Mouse (Mus musculus) stomach, embryonic 14.5 days (tissue): ENCODE results near the gene Arhgef2. TPM values are rescaled to one million over a fixed set of nuclear protein-coding genes. Genes with fewer than 3 reads are reported as not detected.

Experiments used
- ATAC-seq: fragments of 200-750 bp; cut with Nextera tagmentation; 2 replicates; pipeline ENCODE4 v1.8.0; 2017; ENCODE audit warnings: low read depth, moderate TSS enrichment; ENCODE audit not compliant: insufficient number of reproducible peaks, insufficient read depth, low FRiP score
- H3K27ac ChIP-seq: fragments of 300-500 bp; sonication (generic); 2 replicates; pipeline ENCODE4 v1.5.1; 2014; ENCODE audit warnings: mild to moderate bottlenecking, low read length, moderate library complexity, mixed read lengths
- H3K27me3 ChIP-seq: fragments of 300-500 bp; sonication (generic); 2 replicates; pipeline ENCODE4 v1.6.1; 2014; ENCODE audit warnings: low read length, control low read depth, mixed read lengths; ENCODE audit not compliant: control insufficient read depth, insufficient read depth
- H3K36me3 ChIP-seq: fragments of 300-500 bp; sonication (generic); 2 replicates; pipeline ENCODE4 v1.6.1; 2014; ENCODE audit warnings: mild to moderate bottlenecking, control low read depth, low read length, moderate library complexity, mixed read lengths; ENCODE audit not compliant: control insufficient read depth, insufficient read depth
- H3K4me1 ChIP-seq: fragments of 300-500 bp; sonication (generic); 2 replicates; pipeline ENCODE4 v1.6.1; 2014; ENCODE audit warnings: low read length, control low read depth, mixed read lengths; ENCODE audit not compliant: control insufficient read depth, insufficient read depth
- H3K4me2 ChIP-seq: fragments of 300-500 bp; sonication (generic); replicated peaks from 2 replicates; pipeline ENCODE4 v1.6.1; 2014; ENCODE audit warnings: low read depth, low read length, control low read depth
- H3K4me3 ChIP-seq: fragments of 300-500 bp; sonication (generic); 2 replicates; pipeline ENCODE4 v1.5.1; 2014; ENCODE audit warnings: low read depth, low read length, control low read depth
- H3K9ac ChIP-seq: fragments of 300-500 bp; sonication (generic); replicated peaks from 2 replicates; pipeline ENCODE4 v1.6.1; 2014; ENCODE audit warnings: low read depth, mild to moderate bottlenecking, control low read depth, low read length, moderate library complexity, mixed read lengths
- H3K9me3 ChIP-seq: fragments of 300-500 bp; sonication (generic); 2 replicates; pipeline ENCODE4 v1.6.1; 2016; ENCODE audit warnings: low read depth, low read length, control low read depth; ENCODE audit not compliant: control insufficient read depth
- WGBS: fragments of 180-500 bp; shearing (Covaris S2); extraction: QIAGEN DNeasy Blood & Tissue Kit; methylation state at CpG from one replicate; pipeline ENCODE4 v1.1.7; 2014; 5-methylcytosine and 5-hydroxymethylcytosine counted together
- polyA plus RNA-seq: library from polyadenylated mRNA; unstranded; fragments of >200 nt; fragmentation: Nextera tagmentation; extraction: Ambion mirVana; gene quantifications from 2 replicates; pipeline ENCODE4 v1.2.1, GENCODE M21; 2014

Gene Arhgef2
- polyA plus RNA-seq, 1 experiment from 2014 or later: 119 TPM

- Histone ChIP-seq H3K36me3 (peaks cover 23% of the 10 kb centered on the region), H3K4me1 (peaks cover 10% of the 10 kb centered on the region), H3K9me3 (no peaks in the 10 kb centered on the region), H3K27me3 (no peaks in the 10 kb centered on the region), H3K4me2 (peak overlapping the region; percentile 88), H3K4me3 (peak overlapping the region; percentile 90), H3K27ac (no peak overlapping the region), H3K9ac (no peak overlapping the region)
- ATAC-seq: 0 out of 2 replicates have a peak, but pooled peaks have one; percentile 12
- WGBS: 44% methylated on average over 8 of the region's 8 CpGs
These were observed 27.0 kb upstream of the Arhgef2 start for GRCm38 (mm10) chr3:88578498-88579424.

GRCm38 (mm10) chr3:88579454-88580117 is 26.2 kb upstream of the Arhgef2 start:
- ATAC-seq: peak; percentile 75; the same call in 1 of the 2 replicates
- no peaks in the 10 kb centered on the region for H3K27me3 ChIP-seq
- peaks cover 26% of the 10 kb centered on the region for H3K36me3 ChIP-seq
- peak overlapping the region; percentile 48; the same call in 1 of the 2 replicates for H3K27ac ChIP-seq
- WGBS: under 1% methylated on average over 34 of the region's 34 CpGs
- H3K4me2 ChIP-seq: peak overlapping the region; percentile 88
- H3K4me1 ChIP-seq: peaks cover 10% of the 10 kb centered on the region
- peak overlapping the region; percentile 67 for H3K9ac ChIP-seq
- H3K4me3 ChIP-seq: peak overlapping the region; percentile 90
- no peaks in the 10 kb centered on the region for H3K9me3 ChIP-seq

GRCm38 (mm10) chr3:88585769-88586168 is 20.0 kb upstream of the Arhgef2 start:
- Histone ChIP-seq H3K4me1 (no peaks in the 10 kb centered on the region), H3K4me2 (no peak overlapping the region), H3K36me3 (peaks cover 59% of the 10 kb centered on the region), H3K9me3 (no peaks in the 10 kb centered on the region), H3K27me3 (no peaks in the 10 kb centered on the region), H3K27ac (no peak overlapping the region), H3K4me3 (no peak overlapping the region), H3K9ac (no peak overlapping the region)
- ATAC-seq: no peak
- WGBS: 87% methylated on average over 6 of the region's 6 CpGs

GRCm38 (mm10) chr3:88586640-88587039 is 19.1 kb upstream of the Arhgef2 start:
- WGBS: 95% methylated on average over 5 of the region's 5 CpGs
- H3K9ac ChIP-seq: no peak overlapping the region
- H3K4me1 ChIP-seq: no peaks in the 10 kb centered on the region
- H3K36me3 ChIP-seq: peaks cover 55% of the 10 kb centered on the region
- no peaks in the 10 kb centered on the region for H3K9me3 ChIP-seq
- no peaks in the 10 kb centered on the region for H3K27me3 ChIP-seq
- H3K27ac ChIP-seq: no peak overlapping the region
- ATAC-seq: no peak
- no peak overlapping the region for H3K4me2 ChIP-seq
- H3K4me3 ChIP-seq: no peak overlapping the region

- H3K4me3 ChIP-seq: no peak overlapping the region
- H3K4me1 ChIP-seq: no peaks in the 10 kb centered on the region; the same call in 1 of the 2 replicates
- ATAC-seq: no peak
- H3K27me3 ChIP-seq: no peaks in the 10 kb centered on the region
- no peaks in the 10 kb centered on the region for H3K9me3 ChIP-seq
- peaks cover 33% of the 10 kb centered on the region for H3K36me3 ChIP-seq
- 22% methylated on average over 5 of the region's 5 CpGs for WGBS
- peak overlapping the region; percentile 22; the same call in 1 of the 2 replicates for H3K27ac ChIP-seq
- no peak overlapping the region for H3K9ac ChIP-seq
- no peak overlapping the region for H3K4me2 ChIP-seq
These were observed 15.5 kb upstream of the Arhgef2 start for GRCm38 (mm10) chr3:88590246-88590645.

- H3K4me3 ChIP-seq: no peak overlapping the region
- H3K4me2 ChIP-seq: no peak overlapping the region
- H3K4me1 ChIP-seq: no peaks in the 10 kb centered on the region; the same call in 1 of the 2 replicates
- no peaks in the 10 kb centered on the region for H3K27me3 ChIP-seq
- 40% methylated on average over 3 of the region's 3 CpGs for WGBS
- peaks cover 29% of the 10 kb centered on the region for H3K36me3 ChIP-seq
- H3K27ac ChIP-seq: no peak overlapping the region
- ATAC-seq: no peak
- H3K9ac ChIP-seq: no peak overlapping the region
- no peaks in the 10 kb centered on the region for H3K9me3 ChIP-seq
These were observed 14.7 kb upstream of the Arhgef2 start for GRCm38 (mm10) chr3:88591044-88591443.

GRCm38 (mm10) chr3:88591950-88592731 is 13.6 kb upstream of the Arhgef2 start:
- no peak overlapping the region for H3K9ac ChIP-seq
- WGBS: 33% methylated on average over 9 of the region's 9 CpGs

More at GRCm38 (mm10) chr3:88591950-88592731, 13.6 kb upstream of the Arhgef2 start:
- no peak for ATAC-seq
- H3K4me3 ChIP-seq: no peak overlapping the region
- H3K4me2 ChIP-seq: no peak overlapping the region
- no peaks in the 10 kb centered on the region for H3K9me3 ChIP-seq
- H3K36me3 ChIP-seq: peaks cover 18% of the 10 kb centered on the region
- H3K27ac ChIP-seq: no peak overlapping the region
- H3K27me3 ChIP-seq: no peaks in the 10 kb centered on the region
- H3K4me1 ChIP-seq: no peaks in the 10 kb centered on the region; the same call in 1 of the 2 replicates
